Mouse (Mus musculus): Measurements from ENCODE around the gene Stx1a. TPM values are rescaled to one million over a fixed set of nuclear protein-coding genes. Genes with fewer than 3 reads are reported as not detected.
A peak's percentile ranks its signal among the peaks of the same experiment; 100 is the strongest.

Stx1a gene
- polyA plus RNA-seq, 1 experiment = 0.84 TPM

DNA sequence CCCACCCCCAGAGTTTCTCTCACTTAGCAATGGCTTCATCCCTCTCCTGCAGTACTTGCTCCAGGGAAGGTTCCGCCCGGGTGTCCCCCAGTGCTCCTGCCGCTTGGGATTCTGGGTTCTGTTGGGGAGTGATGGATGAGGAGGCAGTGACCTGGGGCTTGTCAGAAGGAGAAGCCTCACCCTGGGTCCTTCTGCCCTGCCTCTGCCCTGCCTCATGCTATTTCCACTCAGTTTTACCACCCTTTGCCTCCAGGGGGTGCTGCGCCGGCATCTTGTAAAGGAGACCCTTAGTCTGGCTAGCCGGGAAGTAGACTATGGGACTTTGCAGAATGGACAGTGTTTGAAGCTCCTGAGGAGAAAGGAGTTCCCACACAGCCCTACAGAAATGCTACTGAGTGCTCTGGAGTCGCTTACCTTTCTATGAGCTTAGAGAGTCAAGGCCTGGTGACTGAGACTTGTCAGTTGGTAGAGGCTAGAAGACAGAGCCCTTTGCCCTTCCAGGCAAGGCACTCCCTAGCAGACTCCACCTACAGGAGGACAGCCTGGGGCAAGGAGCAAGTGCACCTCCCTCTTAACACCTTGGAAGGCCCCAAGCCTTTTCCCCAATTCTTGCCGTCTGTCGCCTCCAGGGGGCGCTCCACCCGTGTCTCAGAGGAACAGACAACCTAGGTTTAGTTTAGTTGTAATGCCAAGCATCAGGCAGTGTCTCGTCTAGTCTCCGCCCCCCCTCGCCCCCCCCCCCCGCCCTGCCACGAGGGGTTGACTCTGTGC, 10.4 kb upstream of the Stx1a start:
- TF ChIP-seq CTCF (IDR thresholded peaks at IDR 0.05; ENCODE audit: low read depth, low read length) (peak; percentile 82), POLR2A (IDR thresholded peaks at IDR 0.05; ENCODE audit: borderline replicate concordance, low read depth, low read length) (no peak)
- Histone ChIP-seq H3K4me3 (ENCODE audit: insufficient read depth, low read length) (no peak overlapping the region), H3K27ac (ENCODE audit: insufficient read depth, low read depth, low read length) (no peak overlapping the region), H3K4me1 (ENCODE audit: control insufficient read depth, insufficient read depth, low read length) (peaks cover 9% of the 10 kb centered on the region)

DNA sequence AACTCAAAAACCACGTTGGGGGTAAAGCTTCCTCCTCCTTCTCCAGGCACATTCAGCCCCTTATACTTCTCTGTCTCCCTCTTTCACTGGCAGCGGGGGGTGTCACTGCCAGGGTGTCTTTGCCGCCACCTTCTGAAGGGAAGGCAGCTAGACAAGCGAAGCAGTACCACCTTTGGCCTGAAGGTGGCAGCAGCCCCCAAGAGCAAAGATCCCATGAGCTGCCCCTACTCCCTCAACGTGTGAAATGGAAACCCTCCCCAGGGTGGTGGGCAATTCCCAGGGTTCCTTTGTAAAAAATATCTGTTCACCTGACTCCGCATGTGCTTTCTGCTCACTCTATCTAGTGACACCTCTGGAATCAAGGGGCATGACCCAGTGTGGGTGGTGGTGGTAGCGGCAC, 7.8 kb upstream of the Stx1a start:
- H3K4me1 ChIP-seq (ENCODE audit: control insufficient read depth, insufficient read depth, low read length) = peaks cover 6% of the 10 kb centered on the region
- no peak for TF ChIP-seq POLR2A (IDR thresholded peaks at IDR 0.05; ENCODE audit: borderline replicate concordance, low read depth, low read length)
- TF ChIP-seq CTCF (IDR thresholded peaks at IDR 0.05; ENCODE audit: low read depth, low read length) = peak; percentile 97
- no peak overlapping the region for H3K4me3 ChIP-seq (ENCODE audit: insufficient read depth, low read length)
- H3K27ac ChIP-seq (ENCODE audit: insufficient read depth, low read depth, low read length) = no peak overlapping the region

DNA sequence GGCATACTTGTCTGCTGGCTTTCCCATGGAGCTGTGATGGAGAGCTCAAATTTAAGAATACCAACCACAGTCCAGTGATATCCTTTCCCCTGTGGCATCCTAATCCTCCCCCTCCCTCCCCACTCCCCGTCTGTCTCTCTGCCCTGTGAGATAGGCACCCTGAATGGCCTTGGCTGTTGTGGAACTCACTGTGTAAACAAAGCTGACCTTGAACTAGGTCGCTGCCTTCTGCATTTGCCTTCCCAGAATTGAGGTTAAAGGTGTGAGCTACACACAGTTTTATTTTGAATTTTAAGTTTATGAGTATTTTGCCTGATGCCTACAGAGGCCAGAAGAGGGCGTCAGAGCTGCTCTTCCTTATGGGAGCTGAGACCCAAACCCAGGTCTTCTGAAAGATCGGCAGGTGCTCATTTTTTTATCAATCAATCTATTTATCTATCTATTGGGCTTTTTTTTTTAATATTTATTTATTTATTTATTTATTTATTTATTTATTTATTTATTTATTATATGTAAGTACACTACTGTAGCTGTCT, 7.0 kb upstream of the Stx1a start:
- no peak overlapping the region for H3K27ac ChIP-seq (ENCODE audit: insufficient read depth, low read depth, low read length)

GRCm38 (mm10) chr5:135021814-135022213, 1.5 kb upstream of the Stx1a start:
- Histone ChIP-seq H3K4me3 (ENCODE audit: insufficient read depth, low read length) (no peak overlapping the region), H3K27ac (ENCODE audit: insufficient read depth, low read depth, low read length) (no peak overlapping the region), H3K4me1 (ENCODE audit: control insufficient read depth, insufficient read depth, low read length) (peaks cover 8% of the 10 kb centered on the region; the same call in 1 of the 2 replicates)
- no peak for TF ChIP-seq CTCF (IDR thresholded peaks at IDR 0.05; ENCODE audit: low read depth, low read length)
- TF ChIP-seq POLR2A (IDR thresholded peaks at IDR 0.05; ENCODE audit: borderline replicate concordance, low read depth, low read length) = no peak

More for the DNA sequence above, 7.0 kb upstream of the Stx1a start:
- no peak for TF ChIP-seq POLR2A (IDR thresholded peaks at IDR 0.05; ENCODE audit: borderline replicate concordance, low read depth, low read length)
- no peak for TF ChIP-seq CTCF (IDR thresholded peaks at IDR 0.05; ENCODE audit: low read depth, low read length)
- Histone ChIP-seq H3K4me3 (ENCODE audit: insufficient read depth, low read length) (no peak overlapping the region), H3K4me1 (ENCODE audit: control insufficient read depth, insufficient read depth, low read length) (no peaks in the 10 kb centered on the region)

- no peak overlapping the region for H3K4me3 ChIP-seq (ENCODE audit: insufficient read depth, low read length)
- H3K4me1 ChIP-seq (ENCODE audit: control insufficient read depth, insufficient read depth, low read length) = peaks cover 17% of the 10 kb centered on the region
- no peak for TF ChIP-seq POLR2A (IDR thresholded peaks at IDR 0.05; ENCODE audit: borderline replicate concordance, low read depth, low read length)
- no peak for TF ChIP-seq CTCF (IDR thresholded peaks at IDR 0.05; ENCODE audit: low read depth, low read length)
These were observed 1.5 kb downstream of the Stx1a start for GRCm38 (mm10) chr5:135024665-135025224.

DNA sequence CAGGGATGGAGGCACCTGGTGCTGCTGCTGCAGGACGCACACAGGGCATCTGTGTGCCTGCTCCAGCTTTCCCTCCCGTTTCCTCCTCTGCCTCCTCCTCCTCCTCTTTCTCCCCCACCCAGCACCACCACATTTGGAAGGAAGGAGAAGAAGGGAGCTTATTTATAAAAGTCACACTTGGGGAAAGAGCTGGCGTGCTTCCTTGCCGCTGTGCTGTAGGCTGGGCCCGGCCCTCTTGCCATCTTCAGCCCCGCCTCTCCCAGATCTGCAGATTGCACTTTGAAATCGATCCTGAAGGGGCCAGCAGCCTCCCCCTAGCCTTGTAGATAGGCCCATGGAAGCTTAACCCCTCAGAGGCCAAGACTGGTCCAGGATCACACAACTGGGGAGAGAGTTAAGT, 2.6 kb downstream of the Stx1a start:
- no peak overlapping the region for H3K27ac ChIP-seq (ENCODE audit: insufficient read depth, low read depth, low read length)
- no peak overlapping the region for H3K4me3 ChIP-seq (ENCODE audit: insufficient read depth, low read length)
- peaks cover 17% of the 10 kb centered on the region for H3K4me1 ChIP-seq (ENCODE audit: control insufficient read depth, insufficient read depth, low read length)
- TF ChIP-seq POLR2A (IDR thresholded peaks at IDR 0.05; ENCODE audit: borderline replicate concordance, low read depth, low read length) (no peak), CTCF (IDR thresholded peaks at IDR 0.05; ENCODE audit: low read depth, low read length) (no peak)

More at GRCm38 (mm10) chr5:135024665-135025224, 1.5 kb downstream of the Stx1a start:
- H3K27ac ChIP-seq (ENCODE audit: insufficient read depth, low read depth, low read length) = no peak overlapping the region

DNA sequence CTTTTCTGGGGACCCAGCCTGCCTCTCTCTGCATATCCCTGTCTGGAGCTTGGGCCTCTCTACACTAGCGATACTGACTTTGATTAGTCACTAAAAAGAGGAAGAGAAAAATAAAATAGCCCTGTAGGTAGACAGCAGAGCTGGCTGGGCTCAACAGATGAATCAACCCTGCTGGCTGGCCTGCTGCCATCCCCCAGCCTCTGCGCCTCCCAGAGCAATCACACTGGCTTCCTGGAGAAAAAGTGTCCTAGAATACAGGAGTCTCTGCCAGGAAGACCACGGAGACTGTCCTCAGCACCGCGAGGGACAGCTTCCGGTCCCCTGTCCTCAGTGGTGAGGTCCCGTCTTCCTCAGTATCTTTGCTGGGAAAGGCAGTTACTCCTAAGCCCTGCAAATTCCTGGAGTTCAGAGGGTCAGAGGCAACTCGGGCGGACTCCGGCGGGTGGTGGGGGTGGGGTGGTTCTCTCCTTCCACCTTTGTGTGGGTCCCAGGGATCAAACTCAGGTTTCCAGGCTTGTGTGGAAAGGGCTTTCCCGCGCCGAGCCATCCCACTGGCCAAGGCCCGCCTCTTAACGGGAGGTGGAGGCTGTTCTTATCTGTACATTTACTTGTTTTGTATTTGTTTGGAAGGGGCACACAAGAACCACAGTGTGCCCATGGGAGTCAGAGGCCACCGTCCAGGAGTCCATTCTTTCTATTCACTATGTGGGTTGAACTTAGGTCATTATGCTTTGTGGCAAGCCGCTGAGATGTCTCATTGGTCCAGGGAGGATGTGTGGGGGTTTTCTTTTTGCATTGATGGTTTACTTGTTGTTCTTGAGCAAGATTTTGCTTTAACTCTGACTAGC, 5.9 kb downstream of the Stx1a start:
- peaks cover 15% of the 10 kb centered on the region for H3K4me1 ChIP-seq (ENCODE audit: control insufficient read depth, insufficient read depth, low read length)
- TF ChIP-seq CTCF (IDR thresholded peaks at IDR 0.05; ENCODE audit: low read depth, low read length) = no peak
- TF ChIP-seq POLR2A (IDR thresholded peaks at IDR 0.05; ENCODE audit: borderline replicate concordance, low read depth, low read length) = no peak
- no peak overlapping the region for H3K27ac ChIP-seq (ENCODE audit: insufficient read depth, low read depth, low read length)
- no peak overlapping the region for H3K4me3 ChIP-seq (ENCODE audit: insufficient read depth, low read length)

- TF ChIP-seq POLR2A (IDR thresholded peaks at IDR 0.05; ENCODE audit: borderline replicate concordance, low read depth, low read length) (no peak), CTCF (IDR thresholded peaks at IDR 0.05; ENCODE audit: low read depth, low read length) (no peak)
- Histone ChIP-seq H3K4me3 (ENCODE audit: insufficient read depth, low read length) (no peak overlapping the region), H3K4me1 (ENCODE audit: control insufficient read depth, insufficient read depth, low read length) (peaks cover 9% of the 10 kb centered on the region), H3K27ac (ENCODE audit: insufficient read depth, low read depth, low read length) (no peak overlapping the region)
These were observed 9.3 kb downstream of the Stx1a start for GRCm38 (mm10) chr5:135032581-135032980.

DNA sequence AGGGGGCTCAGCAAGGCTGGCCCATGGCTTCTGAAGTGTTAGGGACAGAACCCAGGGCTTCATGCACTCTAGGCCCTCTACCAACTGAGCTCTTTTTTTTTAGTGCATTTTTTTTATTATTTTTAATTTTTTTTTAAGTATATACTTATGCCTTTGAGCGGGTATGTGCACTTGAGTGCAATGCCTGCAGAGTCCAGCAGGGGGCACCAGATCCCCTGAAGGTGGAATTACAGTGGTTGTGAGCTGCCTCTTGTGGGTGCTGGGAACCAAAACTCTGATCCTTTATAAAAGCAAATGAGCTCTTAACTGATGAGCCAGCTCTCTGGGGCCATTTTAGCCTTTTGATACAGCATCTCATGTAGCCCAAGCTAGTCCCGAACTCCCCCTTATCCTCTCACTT, 11.3 kb downstream of the Stx1a start:
- Histone ChIP-seq H3K4me1 (ENCODE audit: control insufficient read depth, insufficient read depth, low read length) (peaks cover under 1% of the 10 kb centered on the region; the same call in 1 of the 2 replicates), H3K4me3 (ENCODE audit: insufficient read depth, low read length) (no peak overlapping the region), H3K27ac (ENCODE audit: insufficient read depth, low read depth, low read length) (no peak overlapping the region)
- TF ChIP-seq POLR2A (IDR thresholded peaks at IDR 0.05; ENCODE audit: borderline replicate concordance, low read depth, low read length) = no peak
- TF ChIP-seq CTCF (IDR thresholded peaks at IDR 0.05; ENCODE audit: low read depth, low read length) = peak; percentile 40
